In genomic region chr9:32530188-32530587, GRCm38 (mm10) we compare ENCODE assay signal across 16 mouse cellular contexts. TPM values are rescaled to one million over a fixed set of nuclear protein-coding genes. Genes with fewer than 3 reads are reported as not detected.
DNase-seq lines count a peak whose midpoint lies in the region; ATAC-seq and TF ChIP-seq lines count a peak whose summit lies in the region.
"Had no signal": no experiment of that assay in that cellular context is flagged by ENCODE, and none has a peak within 500 bp of the region (broad histone marks: within the 10 kb centered on the region; RNA-seq: fewer than 3 reads in every experiment).

No protein-coding gene starts in this region.

- TF ChIP-seq CTCF in lung, embryonic 14.5 days (IDR thresholded peaks at IDR 0.05; ENCODE audit: low read depth): no peak
- no peak for TF ChIP-seq CTCF in brain, embryonic 14.5 days (IDR thresholded peaks at IDR 0.05; ENCODE audit: borderline replicate concordance, extremely low read depth, insufficient read depth, insufficient read length)

- no peaks in the 10 kb centered on the region for H3K36me3 ChIP-seq in intestine, embryonic 14.5 days (ENCODE audit: control insufficient read depth, insufficient read depth, low read length)
- H3K36me3 ChIP-seq in intestine, embryonic 15.5 days: no peaks in the 10 kb centered on the region
- H3K36me3 ChIP-seq in lung, embryonic 14.5 days (ENCODE audit: insufficient read depth): no peaks in the 10 kb centered on the region
- H3K36me3 ChIP-seq: hindbrain, embryonic 13.5 days; liver, embryonic 13.5 days; neural tube, embryonic 15.5 days had no signal

- H3K27me3 ChIP-seq in intestine, embryonic 14.5 days (replicated peaks; ENCODE audit: control insufficient read depth, insufficient read depth, low read length): no peaks in the 10 kb centered on the region
- H3K27me3 ChIP-seq in intestine, embryonic 15.5 days (replicated peaks): no peaks in the 10 kb centered on the region
- no peaks in the 10 kb centered on the region for H3K27me3 ChIP-seq in lung, embryonic 14.5 days (ENCODE audit: insufficient read depth, low read length)
- H3K27me3 ChIP-seq: hindbrain, embryonic 13.5 days; liver, embryonic 13.5 days; neural tube, embryonic 15.5 days had no signal

- no peak overlapping the region for H3K4me2 ChIP-seq in intestine, embryonic 14.5 days (ENCODE audit: low read length)
- H3K4me2 ChIP-seq in intestine, embryonic 15.5 days (replicated peaks): no peak overlapping the region
- H3K4me2 ChIP-seq in lung, embryonic 14.5 days: 0 out of 2 replicates have a peak overlapping the region, but pooled peaks have one; percentile 7
- H3K4me2 ChIP-seq: hindbrain, embryonic 13.5 days; liver, embryonic 13.5 days; neural tube, embryonic 15.5 days had no signal

- WGBS in intestine, embryonic 14.5 days: 90% methylated on average over 5 of the region's 5 CpGs
- 84% methylated on average over 5 of the region's 5 CpGs for WGBS in intestine, embryonic 15.5 days
- WGBS in lung, embryonic 14.5 days: 79% methylated on average over 5 of the region's 5 CpGs

- no peaks in the 10 kb centered on the region for H3K4me1 ChIP-seq in intestine, embryonic 14.5 days (replicated peaks; ENCODE audit: control insufficient read depth, insufficient read depth, low read length)
- H3K4me1 ChIP-seq in intestine, embryonic 15.5 days (replicated peaks): no peaks in the 10 kb centered on the region
- H3K4me1 ChIP-seq in lung, embryonic 14.5 days (ENCODE audit: insufficient read depth): no peaks in the 10 kb centered on the region
- H3K4me1 ChIP-seq: neural tube, embryonic 15.5 days had no signal

- H3K4me3 ChIP-seq in intestine, embryonic 14.5 days (ENCODE audit: low read depth, low read length): no peak overlapping the region
- no peak overlapping the region for H3K4me3 ChIP-seq in intestine, embryonic 15.5 days (replicated peaks)
- no peak overlapping the region for H3K4me3 ChIP-seq in lung, embryonic 14.5 days (ENCODE audit: low read depth, low read length)
- H3K4me3 ChIP-seq: hindbrain, embryonic 13.5 days; liver, embryonic 13.5 days; neural tube, embryonic 15.5 days had no signal

- no peak overlapping the region for H3K9ac ChIP-seq in intestine, embryonic 14.5 days (ENCODE audit: low read length)
- H3K9ac ChIP-seq in intestine, embryonic 15.5 days: no peak overlapping the region
- H3K9ac ChIP-seq in lung, embryonic 14.5 days: no peak overlapping the region
- H3K9ac ChIP-seq: hindbrain, embryonic 13.5 days; liver, embryonic 13.5 days; neural tube, embryonic 15.5 days had no signal

- H3K9me3 ChIP-seq in intestine, embryonic 14.5 days (ENCODE audit: control insufficient read depth, low read length): no peaks in the 10 kb centered on the region
- H3K9me3 ChIP-seq in intestine, embryonic 15.5 days: no peaks in the 10 kb centered on the region
- H3K9me3 ChIP-seq in lung, embryonic 14.5 days (ENCODE audit: low read depth, low read length): no peaks in the 10 kb centered on the region
- H3K9me3 ChIP-seq: hindbrain, embryonic 13.5 days; liver, embryonic 13.5 days; neural tube, embryonic 15.5 days had no signal

- ATAC-seq in intestine, embryonic 14.5 days (replicated peaks; ENCODE audit: low FRiP score, low TSS enrichment, low read depth): no peak
- ATAC-seq in intestine, embryonic 15.5 days: no peak
- no peak for ATAC-seq in lung, embryonic 14.5 days (ENCODE audit: insufficient read depth)
- ATAC-seq: activated CD4-positive, CD25-positive, alpha-beta regulatory T cell, adult 4 months had no signal

- no peak for TF ChIP-seq POLR2A in brain, embryonic 14.5 days (IDR thresholded peaks at IDR 0.05; ENCODE audit: borderline replicate concordance, extremely low read depth, insufficient read depth, insufficient read length, poor library complexity, severe bottlenecking)

- no peak overlapping the region for H3K27ac ChIP-seq in intestine, embryonic 14.5 days (ENCODE audit: low read depth)
- H3K27ac ChIP-seq in intestine, embryonic 15.5 days: no peak overlapping the region
- H3K27ac ChIP-seq in lung, embryonic 14.5 days (ENCODE audit: low read depth): peak overlapping the region; percentile 51
- H3K27ac ChIP-seq: hindbrain, embryonic 13.5 days; liver, embryonic 13.5 days; neural tube, embryonic 15.5 days had no signal

- DNase-seq in heart, adult 11 months: peak; percentile 74
- DNase-seq in heart, adult 18-20 months: no peak
- DNase-seq in intestine, embryonic 14.5 days (ENCODE audit: low spot score): peak; percentile 41
- DNase-seq in lung, embryonic 14.5 days: no peak
- DNase-seq in lung, postnatal 10 days: no peak
- DNase-seq in brain, embryonic 14.5 days (ENCODE audit: low read depth): peak; percentile 47
- no peak for DNase-seq in retina, postnatal 1 day
- DNase-seq: adrenal gland, postnatal 36 days; cerebellum, postnatal 14 days; gastrocnemius, postnatal 25 days; layer of hippocampus, adult 9-11 months; liver, embryonic 13.5 days had no signal

RNA-seq across cellular contexts. Expression of gene Fli1, which starts 12.5 kb away (rescaled TPM):
- total RNA-seq in heart, adult 18-20 months (2021): 10 to 100 TPM; 17.1 to 19.3 TPM
- 14.8 and 15.0 TPM in 2 replicates for polyA plus RNA-seq in intestine, embryonic 14.5 days (2014; fragmentation: Nextera tagmentation; extraction: Ambion mirVana)
- 12.6 and 14.4 TPM in 2 replicates for polyA plus RNA-seq in intestine, embryonic 15.5 days (2015; fragmentation: Nextera tagmentation; extraction: Ambion mirVana)
- polyA plus RNA-seq in lung, embryonic 14.5 days (2014; fragmentation: Nextera tagmentation; extraction: Ambion mirVana): 35.7 and 37.8 TPM in 2 replicates
- 2.5 and 5.3 TPM in 2 replicates for polyA plus RNA-seq in brain, embryonic 14.5 days (2012; rRNA removed)

Comparison
In these comparisons a context has a peak if more than half of its experiments do, and no peak if none do; other contexts are left out.
1. DNase-seq: peak in heart, adult 11 months (single experiment), intestine, embryonic 14.5 days (single experiment) and brain, embryonic 14.5 days (single experiment); none in heart, adult 18-20 months (0 of 2), lung, embryonic 14.5 days (single experiment), lung, postnatal 10 days (single experiment) and retina, postnatal 1 day (single experiment).